In the genomic region with DNA sequence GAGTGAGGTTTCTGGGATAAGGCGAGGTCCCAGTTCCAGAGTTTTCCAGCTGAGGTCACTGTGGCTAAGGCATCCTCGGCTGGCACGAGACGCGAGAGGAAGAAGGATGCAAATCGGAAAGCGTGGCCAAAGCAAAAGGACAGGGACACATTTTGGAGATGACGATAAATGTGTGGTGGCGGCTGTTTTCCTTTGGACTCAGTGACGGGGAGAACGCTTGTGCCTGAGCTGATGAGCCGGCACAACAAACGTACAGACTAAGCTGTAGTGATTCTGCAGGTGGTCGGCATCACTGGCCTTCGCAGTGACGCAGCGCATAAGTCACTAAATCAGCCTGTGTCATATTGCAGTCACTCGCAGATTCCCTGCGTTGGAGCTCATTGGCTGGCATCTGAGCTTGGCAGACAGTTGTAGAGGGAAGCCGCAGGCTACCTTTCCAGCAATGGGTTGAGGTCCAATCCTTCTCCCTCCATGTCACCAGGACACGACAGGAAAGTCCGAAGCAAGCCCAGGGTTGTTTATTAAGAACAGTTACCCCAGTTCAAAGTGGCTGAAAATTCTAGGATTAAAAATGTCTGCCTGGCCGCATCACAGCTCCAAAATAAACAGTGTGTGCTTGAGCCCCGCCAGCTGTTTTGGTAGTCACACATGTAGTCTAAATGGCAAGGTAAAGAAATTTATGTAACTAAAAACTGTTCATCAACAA, we compare ENCODE assay signal across 9 mouse cellular contexts. TPM values are rescaled to one million over a fixed set of nuclear protein-coding genes. Genes with fewer than 3 reads are reported as not detected.
A peak's percentile ranks its signal among the peaks of the same experiment; 100 is the strongest.
DNase-seq lines count a peak whose midpoint lies in the region; ATAC-seq and TF ChIP-seq lines count a peak whose summit lies in the region.
"Had no signal": no experiment of that assay in that cellular context is flagged by ENCODE, and none has a peak within 500 bp of the region (broad histone marks: within the 10 kb centered on the region; RNA-seq: fewer than 3 reads in every experiment).

No protein-coding gene starts in this region.

- peak; percentile 13; the same call in 1 of the 2 replicates for TF ChIP-seq CTCF in brain, embryonic 14.5 days (IDR thresholded peaks at IDR 0.05; ENCODE audit: borderline replicate concordance, extremely low read depth, insufficient read depth, insufficient read length)

- intact Hi-C loops in heart, postnatal 25 days (cut with DNase I) = no loop called here
- intact Hi-C loops in left cerebral cortex, postnatal 10 days (cut with DNase I) = no loop called here

- no peaks in the 10 kb centered on the region for H3K9me3 ChIP-seq in stomach, embryonic 16.5 days (replicated peaks; ENCODE audit: control insufficient read depth, low read length)

- no peaks in the 10 kb centered on the region for H3K27me3 ChIP-seq in stomach, embryonic 16.5 days (ENCODE audit: control insufficient read depth, insufficient read depth, low read length)
- H3K27me3 ChIP-seq: CH12.LX had no signal

- H3K4me3 ChIP-seq in stomach, embryonic 16.5 days (replicated peaks; ENCODE audit: low read length) = peak overlapping the region; percentile 32

- TF ChIP-seq POLR2A in brain, embryonic 14.5 days (IDR thresholded peaks at IDR 0.05; ENCODE audit: borderline replicate concordance, extremely low read depth, insufficient read depth, insufficient read length, poor library complexity, severe bottlenecking) = no peak

- no peaks in the 10 kb centered on the region for H3K4me1 ChIP-seq in stomach, embryonic 16.5 days (ENCODE audit: control insufficient read depth, insufficient read depth, low read length)

- ATAC-seq in stomach, embryonic 16.5 days (ENCODE audit: insufficient read depth, low FRiP score) = 0 out of 2 replicates have a peak, but pooled peaks have one; percentile 25

- H3K4me2 ChIP-seq in stomach, embryonic 16.5 days (ENCODE audit: low read depth, low read length) = peak overlapping the region; percentile 61

- 39% methylated on average over 24 of the region's 24 CpGs for WGBS in stomach, embryonic 16.5 days

- peak; percentile 11 to 19 for DNase-seq in heart, adult 18-20 months
- DNase-seq in heart, postnatal 25 days (ENCODE audit: low spot score) = no peak
- peak; percentile 31 for DNase-seq in brain, embryonic 14.5 days (ENCODE audit: low read depth)
- DNase-seq in frontal cortex, postnatal 25 days (ENCODE audit: low spot score in 2 of 2) = peak; percentile 10 to 27
- peak; percentile 16 to 36 for DNase-seq in left cerebral cortex, postnatal 10 days (ENCODE audit: extremely low spot score in 1 of 2, low spot score in 2 of 2)
- DNase-seq in adipocyte (ENCODE audit: low spot score) = no peak
- DNase-seq in embryo, embryonic 10 days (ENCODE audit: low spot score) = no peak

- no peak overlapping the region for H3K27ac ChIP-seq in stomach, embryonic 16.5 days (ENCODE audit: low read length)

- H3K36me3 ChIP-seq in stomach, embryonic 16.5 days (ENCODE audit: control insufficient read depth, insufficient read depth, low read length) = no peaks in the 10 kb centered on the region

- peak overlapping the region; percentile 16; the same call in 1 of the 2 replicates for H3K9ac ChIP-seq in stomach, embryonic 16.5 days (ENCODE audit: low read length)

RNA-seq across cellular contexts. Expression of a gene that starts 39.7 kb away (rescaled TPM):
- total RNA-seq in heart, adult 18-20 months (2021) = 1,000 to 10,000 TPM; 1,761 to 1,766 TPM
- total RNA-seq in heart, postnatal 25 days (2021) = 1,000 to 10,000 TPM; 1,789 to 1,861 TPM
- polyA plus RNA-seq in brain, embryonic 14.5 days (2012; rRNA removed) = 273 and 332 TPM in 2 replicates
- total RNA-seq in left cerebral cortex, postnatal 10 days (2021) = 100 to 1,000 TPM; 329 to 330 TPM
- 846 and 927 TPM in 2 replicates for polyA plus RNA-seq in stomach, embryonic 16.5 days (2015; fragmentation: Nextera tagmentation; extraction: Ambion mirVana)

RNA-seq across cellular contexts. Expression of a gene that starts 40.4 kb away (rescaled TPM):
- total RNA-seq in heart, adult 18-20 months (2021) = 10 to 100 TPM; 43.4 to 44.6 TPM
- 10 to 100 TPM; 38.5 to 43.0 TPM for total RNA-seq in heart, postnatal 25 days (2021)
- 26.6 and 27.1 TPM in 2 replicates for polyA plus RNA-seq in brain, embryonic 14.5 days (2012; rRNA removed)
- total RNA-seq in left cerebral cortex, postnatal 10 days (2021) = 10 to 100 TPM; 21.8 to 22.0 TPM
- 31.3 and 32.0 TPM in 2 replicates for polyA plus RNA-seq in stomach, embryonic 16.5 days (2015; fragmentation: Nextera tagmentation; extraction: Ambion mirVana)

Comparison
In these comparisons a context has a peak if more than half of its experiments do, and no peak if none do; other contexts are left out.
1. DNase-seq: peak in heart, adult 18-20 months (2 of 2), brain, embryonic 14.5 days (single experiment), frontal cortex, postnatal 25 days (2 of 2) and left cerebral cortex, postnatal 10 days (2 of 2); none in heart, postnatal 25 days (single experiment), adipocyte (single experiment) and embryo, embryonic 10 days (single experiment).
2. RNA of a gene that starts 39.7 kb away (total RNA-seq): 1,789 to 1,861 TPM in heart, postnatal 25 days and 1,761 to 1,766 TPM in heart, adult 18-20 months; 329 to 330 TPM in left cerebral cortex, postnatal 10 days; every median in the first group is over 4 times any median in the second.